Mouse (Mus musculus) hindbrain, embryonic 16.5 days (tissue): Measurements from ENCODE around the gene Sdr16c6. TPM values are rescaled to one million over a fixed set of nuclear protein-coding genes. Genes with fewer than 3 reads are reported as not detected.

Source experiments
- ATAC-seq: fragments of 200-750 bp; cut with Nextera tagmentation; 2 replicates; pipeline ENCODE4 v1.8.0; 2017; ENCODE audit warnings: moderate TSS enrichment, moderate library complexity
- H3K27ac ChIP-seq: fragments of 300-500 bp; sonication (generic); 2 replicates; pipeline ENCODE4 v1.5.1; 2014; ENCODE audit warnings: low read depth, mild to moderate bottlenecking, control low read depth, low read length, moderate library complexity
- H3K27me3 ChIP-seq: fragments of 300-500 bp; sonication (generic); replicated peaks from 2 replicates; pipeline ENCODE4 v1.6.1; 2014; ENCODE audit warnings: low read length; ENCODE audit not compliant: control insufficient read depth, insufficient read depth
- H3K36me3 ChIP-seq: fragments of 300-500 bp; sonication (generic); 2 replicates; pipeline ENCODE4 v1.6.1; 2014; ENCODE audit warnings: mild to moderate bottlenecking, low read length, moderate library complexity, mixed read lengths; ENCODE audit not compliant: control insufficient read depth, insufficient read depth
- H3K4me1 ChIP-seq: fragments of 300-500 bp; sonication (generic); 2 replicates; pipeline ENCODE4 v1.6.1; 2014; ENCODE audit warnings: low read depth, low read length; ENCODE audit not compliant: control insufficient read depth, insufficient read depth
- H3K4me2 ChIP-seq: fragments of 300-500 bp; sonication (generic); 2 replicates; pipeline ENCODE4 v1.6.1; 2014; ENCODE audit warnings: mild to moderate bottlenecking, low read length, control low read depth, moderate library complexity
- H3K4me3 ChIP-seq: fragments of 300-500 bp; sonication (generic); 2 replicates; pipeline ENCODE4 v1.5.1; 2014; ENCODE audit warnings: mild to moderate bottlenecking, low read length, control low read depth, moderate library complexity
- H3K9ac ChIP-seq: fragments of 300-500 bp; sonication (generic); 2 replicates; pipeline ENCODE4 v1.6.1; 2014; ENCODE audit warnings: low read depth, mild to moderate bottlenecking, control low read depth, low read length, moderate library complexity
- H3K9me3 ChIP-seq: fragments of 300-500 bp; sonication (generic); 2 replicates; pipeline ENCODE4 v1.6.1; 2014; ENCODE audit warnings: mild to moderate bottlenecking, low read length, moderate library complexity; ENCODE audit not compliant: control insufficient read depth
- WGBS: fragments of 180-500 bp; shearing (Covaris S2); extraction: QIAGEN DNeasy Blood & Tissue Kit; methylation state at CpG from one replicate; pipeline ENCODE4 v1.1.7; 2014; 5-methylcytosine and 5-hydroxymethylcytosine counted together
- polyA plus RNA-seq: library from polyadenylated mRNA; unstranded; fragments of >200 nt; fragmentation: Nextera tagmentation; extraction: Ambion mirVana; gene quantifications from 2 replicates; pipeline ENCODE4 v1.2.1, GENCODE M21; 2015

The Sdr16c6 gene
- polyA plus RNA-seq: not detected in 2 replicates

DNA sequence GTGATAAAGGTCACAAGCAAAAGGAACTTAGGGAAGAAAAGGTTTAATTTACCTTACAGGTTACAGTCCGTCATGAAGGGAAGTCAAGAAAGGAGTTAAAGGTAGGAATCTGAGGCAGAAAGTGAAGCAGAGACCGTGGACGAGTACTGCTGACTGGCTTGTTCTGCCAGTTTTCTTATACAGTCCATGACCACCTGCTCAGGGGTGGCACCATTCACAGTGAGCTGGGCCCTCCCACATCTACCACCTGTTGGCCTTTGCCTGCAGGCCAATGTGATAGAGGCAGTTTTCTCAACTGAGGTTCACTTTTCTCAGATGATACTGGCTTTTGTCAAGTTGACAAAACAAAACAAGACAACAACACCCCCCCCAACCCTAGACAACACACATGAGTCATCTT lies at the start of gene Sdr16c6:
Gene Sdr16c6, minus strand, starts transcription at position 151 of the 400 bp plus-strand sequence.
- no peak within 1 kb of the TSS for H3K4me3 ChIP-seq
- no peaks in the 10 kb centered on the region for H3K36me3 ChIP-seq
- ATAC-seq: no peak
- WGBS: 95% methylated on average over 3 of the region's 3 CpGs
- no peak within 1 kb of the TSS for H3K27ac ChIP-seq
- H3K4me1 ChIP-seq: no peaks in the 10 kb centered on the region
- H3K27me3 ChIP-seq: no peaks in the 10 kb centered on the region
- H3K9me3 ChIP-seq: no peaks in the 10 kb centered on the region
- no peak within 1 kb of the TSS for H3K4me2 ChIP-seq
- no peak within 1 kb of the TSS for H3K9ac ChIP-seq

GRCm38 (mm10) chr4:4080180-4080579 lies 2.9 kb upstream of the Sdr16c6 start:
- no peaks in the 10 kb centered on the region for H3K36me3 ChIP-seq
- H3K27ac ChIP-seq: no peak overlapping the region
- H3K9me3 ChIP-seq: no peaks in the 10 kb centered on the region
- H3K27me3 ChIP-seq: no peaks in the 10 kb centered on the region
- no peak for ATAC-seq
- no peak overlapping the region for H3K4me3 ChIP-seq
- no peak overlapping the region for H3K9ac ChIP-seq
- H3K4me1 ChIP-seq: no peaks in the 10 kb centered on the region
- H3K4me2 ChIP-seq: no peak overlapping the region

DNA sequence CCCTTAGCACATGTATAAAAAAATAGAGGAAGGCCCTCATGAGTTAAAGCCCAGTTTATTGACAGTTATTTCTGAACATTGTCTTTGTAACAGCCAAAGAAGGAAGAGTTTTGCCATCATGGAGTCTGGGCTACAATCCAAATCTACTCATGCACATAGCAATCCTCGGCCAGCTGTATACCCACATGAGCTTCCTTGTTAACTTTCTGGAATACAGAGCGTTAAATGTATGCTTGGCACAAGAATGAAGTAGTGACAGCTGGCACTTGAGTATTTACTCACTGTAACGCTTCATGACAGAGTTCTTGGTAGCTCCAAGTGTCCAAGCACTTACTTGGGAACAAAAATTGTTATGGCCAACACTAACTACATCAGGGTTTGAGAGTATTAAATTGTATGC lies 1.8 kb upstream of the Sdr16c6 start:
- WGBS: 58% methylated on average over 3 of the region's 3 CpGs
- Histone ChIP-seq H3K36me3 (no peaks in the 10 kb centered on the region), H3K27ac (no peak overlapping the region), H3K9me3 (no peaks in the 10 kb centered on the region), H3K27me3 (no peaks in the 10 kb centered on the region), H3K4me1 (no peaks in the 10 kb centered on the region), H3K9ac (no peak overlapping the region), H3K4me3 (no peak overlapping the region), H3K4me2 (no peak overlapping the region)
- peak; percentile 34; the same call in 1 of the 2 replicates for ATAC-seq

GRCm38 (mm10) chr4:4076001-4076400 lies 1.3 kb downstream of the Sdr16c6 start:
- Histone ChIP-seq H3K4me1 (no peaks in the 10 kb centered on the region), H3K27me3 (no peaks in the 10 kb centered on the region), H3K4me2 (no peak overlapping the region), H3K9ac (no peak overlapping the region), H3K36me3 (no peaks in the 10 kb centered on the region), H3K4me3 (no peak overlapping the region), H3K9me3 (no peaks in the 10 kb centered on the region), H3K27ac (no peak overlapping the region)
- 96% methylated on average over 2 of the region's 2 CpGs for WGBS
- ATAC-seq: no peak

Other genes with a start within 250 kb of the Sdr16c6 start
- gene Gm11808, start 103.9 kb downstream of the Sdr16c6 start, polyA plus RNA-seq: 460 and 541 TPM in 2 replicates